Mouse (Mus musculus) cortical plate, adult 2 months (tissue): ENCODE data around the gene Morn4.
A peak's percentile ranks its signal among the peaks of the same experiment; 100 is the strongest.

Experiments
- CTCF ChIP-seq: fragments of 200-500 bp; IDR thresholded peaks from 2 replicates; pipeline ENCODE4 v1.5.1; 2011; ENCODE audit warnings: mild to moderate bottlenecking, control low read depth, low read length; ENCODE audit not compliant: insufficient read depth; ENCODE audit errors: extremely low read depth
- POLR2A ChIP-seq: fragments of 200-500 bp; IDR thresholded peaks from 2 replicates; pipeline ENCODE4 v1.6.1; 2011; ENCODE audit warnings: mild to moderate bottlenecking, low read length, control low read depth; ENCODE audit not compliant: insufficient read depth; ENCODE audit errors: extremely low read depth

- TF ChIP-seq CTCF (no peak), POLR2A (peak; percentile 92)
Measured at GRCm38 (mm10) chr19:42128787-42129508, 42.8 kb upstream of the Morn4 start, which contains the start of gene Avpi1.
